Mouse (Mus musculus): ENCODE measurements around the gene Vps37c. TPM values are rescaled to one million over a fixed set of nuclear protein-coding genes. Genes with fewer than 3 reads are reported as not detected.
A peak's percentile ranks its signal among the peaks of the same experiment; 100 is the strongest.

Gene Vps37c
- polyA plus RNA-seq, 1 experiment from 2014 or later: 27.7 TPM

GRCm38 (mm10) chr19:10678772-10679067, 9.8 kb upstream of the Vps37c start:
- H3K4me3 ChIP-seq (ENCODE audit: low read length): no peak overlapping the region
- H3K9ac ChIP-seq (ENCODE audit: low read depth, low read length): no peak overlapping the region
- no peak overlapping the region for H3K4me2 ChIP-seq (ENCODE audit: low read length)
- no peaks in the 10 kb centered on the region; the same call in 1 of the 2 replicates for H3K27me3 ChIP-seq (replicated peaks; ENCODE audit: control insufficient read depth, insufficient read depth, low read length)
- no peaks in the 10 kb centered on the region for H3K9me3 ChIP-seq (ENCODE audit: control insufficient read depth, low read length)
- peak; percentile 55; the same call in 1 of the 2 replicates for ATAC-seq
- H3K27ac ChIP-seq (ENCODE audit: low read depth, low read length): no peak overlapping the region
- no peaks in the 10 kb centered on the region for H3K36me3 ChIP-seq (ENCODE audit: control insufficient read depth, insufficient read depth, low read length)
- H3K4me1 ChIP-seq (ENCODE audit: control insufficient read depth, insufficient read depth, low read depth, low read length): peaks cover 4% of the 10 kb centered on the region
- 60% methylated on average over 1 of the region's 1 CpGs for WGBS

GRCm38 (mm10) chr19:10681571-10681970, 7.0 kb upstream of the Vps37c start:
- Histone ChIP-seq H3K9me3 (ENCODE audit: control insufficient read depth, low read length) (no peaks in the 10 kb centered on the region), H3K36me3 (ENCODE audit: control insufficient read depth, insufficient read depth, low read length) (no peaks in the 10 kb centered on the region), H3K4me3 (ENCODE audit: low read length) (no peak overlapping the region), H3K27ac (ENCODE audit: low read depth, low read length) (no peak overlapping the region), H3K4me2 (ENCODE audit: low read length) (no peak overlapping the region), H3K9ac (ENCODE audit: low read depth, low read length) (no peak overlapping the region), H3K27me3 (replicated peaks; ENCODE audit: control insufficient read depth, insufficient read depth, low read length) (no peaks in the 10 kb centered on the region; the same call in 1 of the 2 replicates), H3K4me1 (ENCODE audit: control insufficient read depth, insufficient read depth, low read depth, low read length) (peaks cover 4% of the 10 kb centered on the region)
- ATAC-seq: no peak
- 72% methylated on average over 4 of the region's 4 CpGs for WGBS

GRCm38 (mm10) chr19:10685081-10685480, 3.5 kb upstream of the Vps37c start:
- WGBS: 85% methylated on average over 9 of the region's 9 CpGs
- ATAC-seq: no peak
- no peaks in the 10 kb centered on the region for H3K36me3 ChIP-seq (ENCODE audit: control insufficient read depth, insufficient read depth, low read length)

GRCm38 (mm10) chr19:10685727-10686126, 2.8 kb upstream of the Vps37c start:
- H3K9ac ChIP-seq (ENCODE audit: low read depth, low read length): no peak overlapping the region
- H3K4me2 ChIP-seq (ENCODE audit: low read length): no peak overlapping the region
- WGBS: 83% methylated on average over 2 of the region's 2 CpGs
- no peak for ATAC-seq
- H3K4me3 ChIP-seq (ENCODE audit: low read length): no peak overlapping the region
- no peaks in the 10 kb centered on the region for H3K27me3 ChIP-seq (replicated peaks; ENCODE audit: control insufficient read depth, insufficient read depth, low read length)
- H3K4me1 ChIP-seq (ENCODE audit: control insufficient read depth, insufficient read depth, low read depth, low read length): peaks cover 20% of the 10 kb centered on the region
- no peaks in the 10 kb centered on the region for H3K36me3 ChIP-seq (ENCODE audit: control insufficient read depth, insufficient read depth, low read length)
- no peaks in the 10 kb centered on the region for H3K9me3 ChIP-seq (ENCODE audit: control insufficient read depth, low read length)
- H3K27ac ChIP-seq (ENCODE audit: low read depth, low read length): no peak overlapping the region

More at GRCm38 (mm10) chr19:10685081-10685480, 3.5 kb upstream of the Vps37c start:
- no peak overlapping the region for H3K4me2 ChIP-seq (ENCODE audit: low read length)
- no peak overlapping the region for H3K27ac ChIP-seq (ENCODE audit: low read depth, low read length)
- H3K27me3 ChIP-seq (replicated peaks; ENCODE audit: control insufficient read depth, insufficient read depth, low read length): no peaks in the 10 kb centered on the region
- H3K9ac ChIP-seq (ENCODE audit: low read depth, low read length): no peak overlapping the region
- H3K4me1 ChIP-seq (ENCODE audit: control insufficient read depth, insufficient read depth, low read depth, low read length): peaks cover 14% of the 10 kb centered on the region
- H3K9me3 ChIP-seq (ENCODE audit: control insufficient read depth, low read length): no peaks in the 10 kb centered on the region
- H3K4me3 ChIP-seq (ENCODE audit: low read length): no peak overlapping the region

GRCm38 (mm10) chr19:10689470-10690166, 1.1 kb downstream of the Vps37c start:
- Histone ChIP-seq H3K4me1 (ENCODE audit: control insufficient read depth, insufficient read depth, low read depth, low read length) (peaks cover 23% of the 10 kb centered on the region), H3K9ac (ENCODE audit: low read depth, low read length) (peak overlapping the region; percentile 87), H3K4me3 (ENCODE audit: low read length) (peak overlapping the region; percentile 70), H3K9me3 (ENCODE audit: control insufficient read depth, low read length) (no peaks in the 10 kb centered on the region), H3K27ac (ENCODE audit: low read depth, low read length) (peak overlapping the region; percentile 94), H3K27me3 (replicated peaks; ENCODE audit: control insufficient read depth, insufficient read depth, low read length) (no peaks in the 10 kb centered on the region), H3K36me3 (ENCODE audit: control insufficient read depth, insufficient read depth, low read length) (no peaks in the 10 kb centered on the region), H3K4me2 (ENCODE audit: low read length) (peak overlapping the region; percentile 73)
- 37% methylated on average over 5 of the region's 5 CpGs for WGBS
- ATAC-seq: peak; percentile 5

GRCm38 (mm10) chr19:10690336-10690735, 1.8 kb downstream of the Vps37c start:
- no peaks in the 10 kb centered on the region for H3K9me3 ChIP-seq (ENCODE audit: control insufficient read depth, low read length)
- no peak overlapping the region for H3K4me3 ChIP-seq (ENCODE audit: low read length)
- H3K9ac ChIP-seq (ENCODE audit: low read depth, low read length): peak overlapping the region; percentile 45
- H3K4me1 ChIP-seq (ENCODE audit: control insufficient read depth, insufficient read depth, low read depth, low read length): peaks cover 26% of the 10 kb centered on the region
- H3K36me3 ChIP-seq (ENCODE audit: control insufficient read depth, insufficient read depth, low read length): no peaks in the 10 kb centered on the region
- H3K4me2 ChIP-seq (ENCODE audit: low read length): peak overlapping the region; percentile 73
- H3K27me3 ChIP-seq (replicated peaks; ENCODE audit: control insufficient read depth, insufficient read depth, low read length): no peaks in the 10 kb centered on the region
- ATAC-seq: no peak
- H3K27ac ChIP-seq (ENCODE audit: low read depth, low read length): peak overlapping the region; percentile 94
- 79% methylated on average over 3 of the region's 3 CpGs for WGBS

- Histone ChIP-seq H3K9ac (ENCODE audit: low read depth, low read length) (no peak overlapping the region), H3K27ac (ENCODE audit: low read depth, low read length) (no peak overlapping the region), H3K4me3 (ENCODE audit: low read length) (no peak overlapping the region), H3K36me3 (ENCODE audit: control insufficient read depth, insufficient read depth, low read length) (no peaks in the 10 kb centered on the region), H3K4me2 (ENCODE audit: low read length) (no peak overlapping the region), H3K9me3 (ENCODE audit: control insufficient read depth, low read length) (no peaks in the 10 kb centered on the region), H3K27me3 (replicated peaks; ENCODE audit: control insufficient read depth, insufficient read depth, low read length) (no peaks in the 10 kb centered on the region), H3K4me1 (ENCODE audit: control insufficient read depth, insufficient read depth, low read depth, low read length) (peaks cover 33% of the 10 kb centered on the region)
- no peak for ATAC-seq
- WGBS: 96% methylated on average over 4 of the region's 4 CpGs
Observed at GRCm38 (mm10) chr19:10691121-10691520, 2.6 kb downstream of the Vps37c start.

GRCm38 (mm10) chr19:10691660-10692059, 3.1 kb downstream of the Vps37c start:
- Histone ChIP-seq H3K27ac (ENCODE audit: low read depth, low read length) (no peak overlapping the region), H3K9ac (ENCODE audit: low read depth, low read length) (no peak overlapping the region), H3K4me3 (ENCODE audit: low read length) (no peak overlapping the region), H3K27me3 (replicated peaks; ENCODE audit: control insufficient read depth, insufficient read depth, low read length) (no peaks in the 10 kb centered on the region), H3K36me3 (ENCODE audit: control insufficient read depth, insufficient read depth, low read length) (no peaks in the 10 kb centered on the region), H3K9me3 (ENCODE audit: control insufficient read depth, low read length) (no peaks in the 10 kb centered on the region), H3K4me1 (ENCODE audit: control insufficient read depth, insufficient read depth, low read depth, low read length) (peaks cover 33% of the 10 kb centered on the region), H3K4me2 (ENCODE audit: low read length) (no peak overlapping the region)
- WGBS: 78% methylated on average over 3 of the region's 3 CpGs
- ATAC-seq: no peak

- Histone ChIP-seq H3K4me1 (ENCODE audit: control insufficient read depth, insufficient read depth, low read depth, low read length) (peaks cover 37% of the 10 kb centered on the region), H3K27ac (ENCODE audit: low read depth, low read length) (no peak overlapping the region), H3K27me3 (replicated peaks; ENCODE audit: control insufficient read depth, insufficient read depth, low read length) (no peaks in the 10 kb centered on the region), H3K4me2 (ENCODE audit: low read length) (no peak overlapping the region), H3K9ac (ENCODE audit: low read depth, low read length) (no peak overlapping the region), H3K36me3 (ENCODE audit: control insufficient read depth, insufficient read depth, low read length) (no peaks in the 10 kb centered on the region), H3K4me3 (ENCODE audit: low read length) (no peak overlapping the region), H3K9me3 (ENCODE audit: control insufficient read depth, low read length) (no peaks in the 10 kb centered on the region)
- no peak for ATAC-seq
- WGBS: 96% methylated on average over 4 of the region's 4 CpGs
Observed at GRCm38 (mm10) chr19:10692361-10692760, 3.8 kb downstream of the Vps37c start.
